Mouse (Mus musculus) megakaryocyte progenitor cell, adult 5-6 weeks (primary cell): Measurements from ENCODE around the gene Sergef. TPM values are rescaled to one million over a fixed set of nuclear protein-coding genes. Genes with fewer than 3 reads are reported as not detected.
"Not testable (repeated sequence)": the region's sequence is repeated elsewhere in the genome, so short reads cannot be mapped to it uniquely, and the experiment has no call there.

Experiments
- ATAC-seq: replicated peaks from 2 replicates; pipeline ENCODE4 v1.8.0; 2016; ENCODE audit warnings: mild to moderate bottlenecking, moderate TSS enrichment, inconsistent platforms; ENCODE audit not compliant: poor library complexity
- total RNA-seq, 2 experiments: library from RNA; stranded (forward) in 1 of 2; stranded (reverse) in 1 of 2; fragments of 157-497, 149-512 nt in 1 of 2; fragments of 200-1000 nt in 1 of 2; gene quantifications; 2 replicates each; pipeline versions ENCODE4 v1.2.3 to v1.2.4; 2015 to 2017

Sergef gene
- total RNA-seq (2015) (4.0 and 6.6 TPM in 2 replicates), total RNA-seq (2017) (8.1 and 10.8 TPM in 2 replicates)

GRCm38 (mm10) chr7:46639692-46640031 is at the start of gene Sergef:
Gene Sergef, minus strand, starts transcription at chr7:46639807.
- peak; percentile 97 for ATAC-seq

DNA sequence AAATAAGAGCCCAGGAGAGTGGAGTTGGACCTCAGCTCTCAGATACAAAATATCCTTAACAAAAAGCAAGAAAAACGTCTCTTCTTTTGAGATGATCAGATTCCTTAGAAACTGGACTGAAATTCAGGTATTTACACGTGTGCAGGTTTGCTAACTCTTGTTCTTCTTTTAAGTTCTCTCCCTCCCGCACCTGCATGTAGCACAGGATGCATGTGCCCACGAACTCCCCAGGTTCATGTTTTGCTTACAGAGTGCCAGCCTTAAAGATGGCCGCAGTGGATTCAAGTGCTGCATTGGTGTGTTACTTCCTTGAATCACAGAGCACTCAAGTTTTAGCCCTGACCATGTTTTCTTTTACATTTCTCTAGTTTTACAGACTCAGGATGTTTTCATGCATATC is 47.2 kb upstream of the Sergef start:
- no peak for ATAC-seq

DNA sequence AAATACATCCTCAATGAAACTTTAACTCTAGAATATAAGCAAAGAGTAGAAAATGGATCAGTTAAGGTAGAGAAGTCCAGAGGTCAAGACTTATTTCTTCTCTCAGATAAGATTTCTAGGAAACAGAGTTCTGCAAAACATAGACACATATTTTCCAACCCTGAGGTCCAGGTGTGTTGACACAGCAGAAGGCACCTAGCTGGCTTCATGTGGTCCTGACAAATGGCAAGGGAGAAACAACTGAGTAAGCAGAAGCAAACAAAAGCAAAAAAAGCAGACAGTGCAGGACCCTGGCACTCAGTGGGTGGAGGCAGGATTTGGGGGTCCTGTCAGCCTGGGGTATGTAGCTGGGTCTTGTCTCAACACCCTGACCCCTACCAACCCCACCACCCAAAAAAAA is 41.1 kb upstream of the Sergef start:
- no peak for ATAC-seq

DNA sequence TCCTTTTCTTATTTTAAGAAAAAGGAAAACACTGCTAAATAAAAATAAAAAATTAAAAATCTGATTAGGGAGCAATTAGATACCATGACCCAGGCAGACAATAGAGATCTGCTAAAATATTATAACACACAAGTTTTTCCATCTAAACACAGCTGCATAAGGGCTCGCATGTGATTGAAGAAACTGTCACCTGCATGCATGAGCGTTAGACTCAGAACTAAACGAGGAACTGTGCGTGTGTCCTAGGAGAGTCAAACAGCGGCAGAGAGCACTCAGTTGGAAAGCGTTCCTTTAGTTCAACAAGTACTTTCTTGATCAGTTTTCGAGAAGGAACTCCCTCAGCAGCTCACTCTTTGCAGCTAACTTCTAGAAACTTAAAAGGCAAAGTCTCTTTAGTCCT is 39.4 kb upstream of the Sergef start:
- ATAC-seq, result not testable (repeated sequence)

- no peak for ATAC-seq
Measured at GRCm38 (mm10) chr7:46678417-46678816, 38.8 kb upstream of the Sergef start.

DNA sequence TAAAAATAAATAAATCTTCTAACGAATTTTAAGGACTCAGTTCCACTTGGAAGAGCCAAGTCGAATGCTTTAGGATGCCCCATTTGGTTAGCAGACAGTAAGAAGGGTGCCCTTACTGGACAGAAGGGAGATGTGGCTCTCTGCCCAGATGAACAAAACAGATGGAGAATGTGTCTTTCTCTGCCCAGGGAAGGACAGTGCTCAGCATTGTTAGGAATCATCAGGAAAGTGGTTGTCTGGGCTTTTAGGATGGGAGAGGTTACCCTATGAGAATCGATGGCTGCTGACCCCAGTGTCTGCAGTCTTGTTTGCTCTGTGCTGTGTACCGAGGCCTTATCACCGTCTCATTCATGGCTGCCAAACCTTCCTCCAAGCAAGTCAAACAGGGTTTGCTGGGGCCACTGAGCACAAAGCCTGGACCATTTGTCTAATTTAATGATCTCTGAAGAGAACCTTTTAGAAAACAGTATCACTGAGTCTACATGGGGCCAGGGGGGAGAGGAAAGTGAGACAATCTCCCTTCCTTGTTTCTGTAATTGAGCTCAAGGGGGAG is 37.3 kb upstream of the Sergef start:
- ATAC-seq, result no peak

DNA sequence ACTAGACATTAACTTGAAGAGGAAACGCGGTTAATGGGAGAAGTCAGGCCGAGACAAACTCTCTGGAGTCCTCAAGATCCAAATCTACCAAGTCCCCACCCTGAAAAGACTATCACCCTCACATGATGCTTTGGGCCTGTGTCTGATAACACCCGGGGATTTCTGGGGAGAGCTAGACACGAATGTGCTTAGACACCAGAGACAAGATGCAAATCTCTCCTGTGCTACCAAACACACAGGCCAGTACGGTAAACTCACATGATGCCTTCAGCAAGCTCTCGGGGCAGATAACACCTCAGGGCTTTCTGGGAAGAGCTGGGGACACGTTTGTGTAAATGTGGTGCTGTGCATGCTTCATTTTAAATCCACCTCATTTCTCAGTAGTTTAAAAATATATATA is 36.3 kb upstream of the Sergef start:
- no peak for ATAC-seq

DNA sequence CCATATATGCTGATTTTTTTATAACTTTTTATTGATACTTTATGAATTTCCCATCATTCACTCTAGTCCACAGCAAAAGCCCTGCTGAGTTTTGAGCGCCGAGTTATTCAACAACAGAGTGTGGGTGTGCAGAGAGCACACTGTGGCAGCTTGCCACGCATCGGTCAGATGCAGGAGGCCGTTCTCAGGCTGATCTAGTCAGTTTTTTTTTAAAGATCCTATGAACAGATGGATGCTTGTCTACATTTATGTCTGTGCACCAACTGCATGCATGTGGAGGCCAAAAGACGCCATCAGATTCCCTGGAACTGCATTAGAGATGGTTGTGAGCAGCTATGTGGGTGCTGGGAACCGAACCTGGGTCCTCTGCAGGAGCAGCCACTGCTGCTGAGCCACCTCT is 35.5 kb upstream of the Sergef start:
- no peak for ATAC-seq

DNA sequence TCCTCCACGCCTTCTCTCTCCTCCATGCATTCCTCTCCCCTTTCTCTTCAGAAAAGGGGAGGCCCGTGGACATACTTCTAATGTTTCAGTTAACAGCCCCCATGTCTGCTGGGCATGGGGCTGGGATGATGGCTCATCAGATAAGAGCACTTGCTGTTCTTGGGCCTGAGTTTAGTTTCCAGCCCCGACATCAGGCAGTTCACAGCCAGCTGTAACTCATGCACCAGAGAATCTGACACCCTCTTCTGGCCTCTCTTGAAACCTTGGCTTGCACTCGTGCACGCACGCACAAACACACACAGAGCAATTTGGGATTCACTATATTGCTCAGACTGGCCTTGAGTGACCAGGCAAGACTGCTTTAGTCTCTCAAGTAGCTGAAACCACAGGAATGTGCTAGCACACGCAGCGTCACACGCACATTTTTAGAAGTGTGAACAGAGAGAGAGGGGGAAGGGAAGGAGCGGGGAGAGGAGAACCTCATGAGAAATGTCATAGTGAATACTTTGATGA is 32.6 kb upstream of the Sergef start, which contains the start of gene Tph1:
Gene Tph1 (minus strand): TSS at position 378 of the 513 bp plus-strand sequence.
- no peak for ATAC-seq

DNA sequence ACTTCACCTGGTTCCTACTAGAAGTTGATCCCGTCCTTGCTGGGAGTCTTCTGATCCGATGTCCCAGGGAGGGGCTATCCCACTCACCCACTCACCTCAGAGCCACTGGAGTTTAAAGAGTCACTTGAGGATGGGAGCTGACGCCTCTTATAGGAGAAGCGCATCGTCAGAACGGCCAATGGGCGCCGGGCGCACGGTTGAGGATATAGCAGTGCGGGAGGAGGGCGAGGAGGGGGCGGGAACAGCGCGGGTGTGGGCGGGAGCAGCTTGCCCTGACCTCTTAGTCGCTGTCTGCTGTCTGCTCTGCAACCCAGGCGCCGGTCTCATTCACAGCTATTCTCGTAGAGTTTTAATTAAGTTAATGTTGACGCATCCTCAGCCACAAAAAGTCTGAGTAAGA is 27.6 kb upstream of the Sergef start:
- peak; percentile 60; the same call in 1 of the 2 replicates for ATAC-seq

GRCm38 (mm10) chr7:46665236-46665635 is 25.6 kb upstream of the Sergef start:
- ATAC-seq, result peak; percentile 63

- no peak for ATAC-seq
Measured at GRCm38 (mm10) chr7:46661591-46662090, 22.0 kb upstream of the Sergef start.

GRCm38 (mm10) chr7:46652279-46652678 is 12.7 kb upstream of the Sergef start:
- no peak for ATAC-seq

- ATAC-seq, result 0 out of 2 replicates have a peak, but pooled peaks have one; percentile 44
Measured at GRCm38 (mm10) chr7:46650231-46650630, 10.6 kb upstream of the Sergef start.

- ATAC-seq, result no peak
Measured at GRCm38 (mm10) chr7:46648431-46649140, 9.0 kb upstream of the Sergef start.

DNA sequence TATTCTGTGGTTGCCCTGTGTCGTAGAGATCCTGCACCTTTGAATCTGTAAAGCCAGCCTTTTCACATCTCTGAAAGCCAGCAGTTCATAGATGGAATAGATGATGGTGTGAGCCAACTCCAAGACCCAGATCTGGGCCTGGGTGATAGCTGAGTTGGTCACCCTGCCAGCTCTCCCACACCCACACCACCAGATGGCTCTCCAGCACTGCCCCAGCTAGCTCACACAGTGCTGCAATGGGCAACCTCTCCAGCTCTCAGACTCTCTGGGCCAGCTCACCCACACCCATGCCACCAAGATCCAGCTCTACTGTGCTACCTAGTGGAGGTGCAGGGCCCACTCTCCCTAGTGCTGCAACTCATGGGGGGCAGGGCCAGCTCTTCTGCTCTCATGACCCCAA is 3.6 kb upstream of the Sergef start:
- ATAC-seq, result peak; percentile 32

DNA sequence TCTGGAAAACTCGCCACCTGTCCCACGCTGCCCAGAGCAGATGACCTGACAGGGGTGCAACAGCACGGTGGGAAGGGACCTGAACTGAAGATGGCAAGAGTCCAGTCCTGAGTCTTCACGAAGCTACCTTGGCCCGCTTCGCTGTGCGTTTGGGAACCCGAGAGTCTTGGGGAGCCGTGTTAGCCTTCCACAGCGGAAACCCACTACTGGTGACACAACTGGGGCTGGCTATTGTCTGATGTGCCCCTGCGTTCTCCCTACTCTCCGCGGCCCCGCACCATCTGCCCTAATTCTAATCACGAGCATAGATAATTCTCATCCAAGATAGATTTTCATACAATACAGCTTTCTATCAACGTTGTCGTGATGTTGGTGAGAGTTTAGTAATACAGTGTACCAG is 455 bp upstream of the Sergef start:
- peak; percentile 9 for ATAC-seq

GRCm38 (mm10) chr7:46638889-46639691 is 517 bp downstream of the Sergef start:
- ATAC-seq, result no peak

GRCm38 (mm10) chr7:46628375-46628975 is 11.1 kb downstream of the Sergef start:
- no peak for ATAC-seq

DNA sequence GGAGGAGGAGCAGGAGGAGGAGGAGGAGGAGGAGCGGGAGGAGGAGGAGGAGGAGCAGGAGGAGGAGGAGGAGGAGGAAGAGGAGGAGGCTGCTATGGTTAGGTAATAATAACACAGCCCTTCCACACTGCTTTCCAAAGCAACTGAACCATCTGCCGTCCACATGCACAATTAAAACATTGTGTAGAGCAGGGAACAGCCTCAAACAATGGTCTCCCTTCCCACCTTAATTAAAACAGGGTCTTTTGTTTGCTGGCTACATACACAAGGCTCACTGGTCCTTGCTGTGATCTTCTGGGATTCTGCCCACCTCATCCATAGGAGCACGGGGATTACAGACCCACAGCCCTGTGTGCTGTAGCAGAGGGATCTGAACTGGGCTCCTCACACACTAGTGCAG is 15.6 kb downstream of the Sergef start:
- ATAC-seq, result no peak
